8 mouse cellular contexts compared by ENCODE assay signal in genomic region chr4:155901205-155901604, GRCm38 (mm10). TPM values are rescaled to one million over a fixed set of nuclear protein-coding genes. Genes with fewer than 3 reads are reported as not detected.
DNase-seq lines count a peak whose midpoint lies in the region; ATAC-seq and TF ChIP-seq lines count a peak whose summit lies in the region.

No protein-coding gene starts in this region.

- peak; percentile 23 to 55 for DNase-seq in cerebellum, adult 2 months
- DNase-seq in left cerebral cortex, postnatal 14 days (ENCODE audit: low spot score in 2 of 2): peak; percentile 55 to 70
- DNase-seq in left cerebral cortex, adult 9 months (ENCODE audit: low spot score in 2 of 2): no peak
- DNase-seq in midbrain, embryonic 14.5 days: no peak
- DNase-seq in hindbrain, embryonic 11.5 days (ENCODE audit: low spot score): no peak

- no peak overlapping the region for H3K9ac ChIP-seq in heart, embryonic 15.5 days
- H3K9ac ChIP-seq in lung, embryonic 15.5 days: no peak overlapping the region
- H3K9ac ChIP-seq in midbrain, embryonic 14.5 days (replicated peaks; ENCODE audit: low read length): no peak overlapping the region
- H3K9ac ChIP-seq in hindbrain, embryonic 11.5 days (ENCODE audit: low read depth, low read length): no peak overlapping the region

- H3K27ac ChIP-seq in cerebellum, adult 2 months (ENCODE audit: insufficient read depth, low read length): no peak overlapping the region
- no peak overlapping the region for H3K27ac ChIP-seq in heart, embryonic 15.5 days
- H3K27ac ChIP-seq in lung, embryonic 15.5 days: no peak overlapping the region; the same call in 1 of the 2 replicates
- H3K27ac ChIP-seq in midbrain, embryonic 14.5 days (replicated peaks; ENCODE audit: low read depth, low read length): no peak overlapping the region
- H3K27ac ChIP-seq in hindbrain, embryonic 11.5 days (ENCODE audit: low read depth, low read length): no peak overlapping the region

- H3K4me2 ChIP-seq in heart, embryonic 15.5 days: no peak overlapping the region
- no peak overlapping the region for H3K4me2 ChIP-seq in lung, embryonic 15.5 days
- no peak overlapping the region for H3K4me2 ChIP-seq in midbrain, embryonic 14.5 days (ENCODE audit: low read length)
- H3K4me2 ChIP-seq in hindbrain, embryonic 11.5 days (replicated peaks; ENCODE audit: low read depth, low read length): no peak overlapping the region

- peaks cover 26% of the 10 kb centered on the region for H3K4me1 ChIP-seq in cerebellum, adult 2 months (ENCODE audit: control insufficient read depth, insufficient read depth, low read length)
- H3K4me1 ChIP-seq in heart, embryonic 15.5 days (replicated peaks): peaks cover 12% of the 10 kb centered on the region
- 0 out of 2 replicates have a peak, but pooled peaks cover 6% of the 10 kb centered on the region for H3K4me1 ChIP-seq in lung, embryonic 15.5 days
- H3K4me1 ChIP-seq in midbrain, embryonic 14.5 days (ENCODE audit: control insufficient read depth, insufficient read depth, low read length): no peaks in the 10 kb centered on the region
- no peaks in the 10 kb centered on the region for H3K4me1 ChIP-seq in hindbrain, embryonic 11.5 days (replicated peaks; ENCODE audit: control insufficient read depth, insufficient read depth, low read length)

- TF ChIP-seq CTCF in cerebellum, adult 2 months (IDR thresholded peaks at IDR 0.05; ENCODE audit: borderline replicate concordance, insufficient read depth, low read depth, low read length): no peak

- H3K27me3 ChIP-seq in cerebellum, adult 2 months (ENCODE audit: control insufficient read depth, insufficient read depth, low read length): no peaks in the 10 kb centered on the region
- H3K27me3 ChIP-seq in heart, embryonic 15.5 days: no peaks in the 10 kb centered on the region
- H3K27me3 ChIP-seq in lung, embryonic 15.5 days: no peaks in the 10 kb centered on the region
- no peaks in the 10 kb centered on the region for H3K27me3 ChIP-seq in midbrain, embryonic 14.5 days (ENCODE audit: control insufficient read depth, insufficient read depth, low read length)
- H3K27me3 ChIP-seq in hindbrain, embryonic 11.5 days (ENCODE audit: control insufficient read depth, insufficient read depth, low read length): no peaks in the 10 kb centered on the region

- TF ChIP-seq POLR2A in cerebellum, adult 2 months (IDR thresholded peaks at IDR 0.05; ENCODE audit: borderline replicate concordance, insufficient read depth, low read length): no peak

- 7% methylated on average over 3 of the region's 3 CpGs for WGBS in cerebellum, adult 2 months
- WGBS in heart, embryonic 15.5 days: 29% methylated on average over 3 of the region's 3 CpGs
- WGBS in lung, embryonic 15.5 days: 38% methylated on average over 3 of the region's 3 CpGs
- 85% methylated on average over 3 of the region's 3 CpGs for WGBS in midbrain, embryonic 14.5 days
- WGBS in hindbrain, embryonic 11.5 days: 84% methylated on average over 3 of the region's 3 CpGs

- H3K4me3 ChIP-seq in cerebellum, adult 2 months (replicated peaks; ENCODE audit: insufficient read depth, low read depth, low read length): no peak overlapping the region
- no peak overlapping the region for H3K4me3 ChIP-seq in heart, embryonic 15.5 days
- no peak overlapping the region for H3K4me3 ChIP-seq in lung, embryonic 15.5 days
- H3K4me3 ChIP-seq in midbrain, embryonic 14.5 days (replicated peaks; ENCODE audit: low read depth, low read length): no peak overlapping the region
- no peak overlapping the region for H3K4me3 ChIP-seq in hindbrain, embryonic 11.5 days (ENCODE audit: low read depth, low read length)

- no peaks in the 10 kb centered on the region for H3K9me3 ChIP-seq in heart, embryonic 15.5 days (replicated peaks)
- no peaks in the 10 kb centered on the region for H3K9me3 ChIP-seq in lung, embryonic 15.5 days
- no peaks in the 10 kb centered on the region for H3K9me3 ChIP-seq in midbrain, embryonic 14.5 days (ENCODE audit: control insufficient read depth, low read length)
- H3K9me3 ChIP-seq in hindbrain, embryonic 11.5 days (ENCODE audit: control insufficient read depth, low read length): no peaks in the 10 kb centered on the region

- H3K36me3 ChIP-seq in heart, embryonic 15.5 days: peaks cover 45% of the 10 kb centered on the region
- H3K36me3 ChIP-seq in lung, embryonic 15.5 days: peaks cover 62% of the 10 kb centered on the region
- H3K36me3 ChIP-seq in midbrain, embryonic 14.5 days (ENCODE audit: control insufficient read depth, insufficient read depth, low read length): peaks cover 92% of the 10 kb centered on the region
- peaks cover 36% of the 10 kb centered on the region for H3K36me3 ChIP-seq in hindbrain, embryonic 11.5 days (ENCODE audit: control insufficient read depth, insufficient read depth, low read length)

- intact Hi-C loops in left cerebral cortex, postnatal 14 days (cut with DNase I): loop anchor here (2.0 kb wide), 1 partner anchor 42 kb away; the partner anchor contains the start of gene Ube2j2

- no peak for ATAC-seq in cerebellum, adult (ENCODE audit: insufficient number of reproducible peaks, low FRiP score, low TSS enrichment)
- 0 out of 2 replicates have a peak, but pooled peaks have one; percentile 44 for ATAC-seq in heart, embryonic 15.5 days (replicated peaks; ENCODE audit: insufficient number of reproducible peaks, insufficient read depth, low FRiP score, low read depth)
- peak; percentile 63 for ATAC-seq in lung, embryonic 15.5 days (ENCODE audit: borderline replicate concordance, extremely low read depth, low FRiP score, low TSS enrichment)
- ATAC-seq in midbrain, embryonic 14.5 days (ENCODE audit: low FRiP score, low TSS enrichment): no peak
- ATAC-seq in hindbrain, embryonic 11.5 days (ENCODE audit: low FRiP score): no peak

RNA-seq across cellular contexts. Expression of gene Acap3, which starts 9.6 kb away (rescaled TPM):
- 98.5 and 99.2 TPM in 2 replicates for polyA plus RNA-seq in cerebellum, adult 2 months (2012; rRNA removed)
- total RNA-seq in left cerebral cortex, postnatal 14 days (2021): 100 to 1,000 TPM; 139 TPM
- 8.2 and 13.5 TPM in 2 replicates for polyA plus RNA-seq in heart, embryonic 15.5 days (2015; fragmentation: Nextera tagmentation; extraction: Ambion mirVana)
- polyA plus RNA-seq in lung, embryonic 15.5 days (2015; fragmentation: Nextera tagmentation; extraction: Ambion mirVana): 15.1 and 17.7 TPM in 2 replicates
- 76.6 and 84.8 TPM in 2 replicates for polyA plus RNA-seq in midbrain, embryonic 14.5 days (2014; fragmentation: Nextera tagmentation; extraction: Ambion mirVana)
- polyA plus RNA-seq in hindbrain, embryonic 11.5 days (2014; fragmentation: Nextera tagmentation; extraction: Ambion mirVana): 29.0 and 34.7 TPM in 2 replicates

RNA-seq across cellular contexts. Expression of gene Pusl1, which starts 9.6 kb away (rescaled TPM):
- 69.9 and 70.1 TPM in 2 replicates for polyA plus RNA-seq in cerebellum, adult 2 months (2012; rRNA removed)
- total RNA-seq in left cerebral cortex, postnatal 14 days (2021): 10 to 100 TPM; 65.3 to 66.9 TPM
- 28.7 and 32.4 TPM in 2 replicates for polyA plus RNA-seq in heart, embryonic 15.5 days (2015; fragmentation: Nextera tagmentation; extraction: Ambion mirVana)
- 42.9 and 44.9 TPM in 2 replicates for polyA plus RNA-seq in lung, embryonic 15.5 days (2015; fragmentation: Nextera tagmentation; extraction: Ambion mirVana)
- 45.8 and 54.5 TPM in 2 replicates for polyA plus RNA-seq in midbrain, embryonic 14.5 days (2014; fragmentation: Nextera tagmentation; extraction: Ambion mirVana)
- 41.6 and 43.2 TPM in 2 replicates for polyA plus RNA-seq in hindbrain, embryonic 11.5 days (2014; fragmentation: Nextera tagmentation; extraction: Ambion mirVana)

RNA-seq across cellular contexts. Expression of gene Ints11, which starts 31.9 kb away (rescaled TPM):
- 50.1 and 52.2 TPM in 2 replicates for polyA plus RNA-seq in cerebellum, adult 2 months (2012; rRNA removed)
- 10 to 100 TPM; 34.4 to 38.4 TPM for total RNA-seq in left cerebral cortex, postnatal 14 days (2021)
- 27.3 and 41.4 TPM in 2 replicates for polyA plus RNA-seq in heart, embryonic 15.5 days (2015; fragmentation: Nextera tagmentation; extraction: Ambion mirVana)
- polyA plus RNA-seq in lung, embryonic 15.5 days (2015; fragmentation: Nextera tagmentation; extraction: Ambion mirVana): 77.7 and 80.5 TPM in 2 replicates
- 78.2 and 83.2 TPM in 2 replicates for polyA plus RNA-seq in midbrain, embryonic 14.5 days (2014; fragmentation: Nextera tagmentation; extraction: Ambion mirVana)
- 93.1 and 95.4 TPM in 2 replicates for polyA plus RNA-seq in hindbrain, embryonic 11.5 days (2014; fragmentation: Nextera tagmentation; extraction: Ambion mirVana)

RNA-seq across cellular contexts. Expression of gene Cptp, which starts 32.0 kb away (rescaled TPM):
- 40.5 and 45.1 TPM in 2 replicates for polyA plus RNA-seq in cerebellum, adult 2 months (2012; rRNA removed)
- total RNA-seq in left cerebral cortex, postnatal 14 days (2021): 10 to 100 TPM; 28.8 to 29.7 TPM
- 7.8 and 10.3 TPM in 2 replicates for polyA plus RNA-seq in heart, embryonic 15.5 days (2015; fragmentation: Nextera tagmentation; extraction: Ambion mirVana)
- 14.5 and 15.2 TPM in 2 replicates for polyA plus RNA-seq in lung, embryonic 15.5 days (2015; fragmentation: Nextera tagmentation; extraction: Ambion mirVana)
- 24.6 and 31.2 TPM in 2 replicates for polyA plus RNA-seq in midbrain, embryonic 14.5 days (2014; fragmentation: Nextera tagmentation; extraction: Ambion mirVana)
- 19.8 and 22.7 TPM in 2 replicates for polyA plus RNA-seq in hindbrain, embryonic 11.5 days (2014; fragmentation: Nextera tagmentation; extraction: Ambion mirVana)

RNA-seq across cellular contexts. Expression of gene Tas1r3, which starts 38.0 kb away (rescaled TPM):
- polyA plus RNA-seq in cerebellum, adult 2 months (2012; rRNA removed): 0.87 and 1.0 TPM in 2 replicates
- under 1 TPM; 0.20 to 0.27 TPM for total RNA-seq in left cerebral cortex, postnatal 14 days (2021)
- polyA plus RNA-seq in heart, embryonic 15.5 days (2015; fragmentation: Nextera tagmentation; extraction: Ambion mirVana): 0.14 TPM in 2 replicates
- polyA plus RNA-seq in lung, embryonic 15.5 days (2015; fragmentation: Nextera tagmentation; extraction: Ambion mirVana): 0.34 and 0.36 TPM in 2 replicates
- polyA plus RNA-seq in midbrain, embryonic 14.5 days (2014; fragmentation: Nextera tagmentation; extraction: Ambion mirVana): 0.31 and 0.57 TPM in 2 replicates
- 0.46 TPM in 2 replicates for polyA plus RNA-seq in hindbrain, embryonic 11.5 days (2014; fragmentation: Nextera tagmentation; extraction: Ambion mirVana)

Comparison
In these comparisons a context has a peak if more than half of its experiments do, and no peak if none do; other contexts are left out.
1. DNase-seq: peak in cerebellum, adult 2 months (2 of 2) and left cerebral cortex, postnatal 14 days (2 of 2); none in left cerebral cortex, adult 9 months (0 of 2), midbrain, embryonic 14.5 days (single experiment) and hindbrain, embryonic 11.5 days (single experiment).
2. ATAC-seq: peak in heart, embryonic 15.5 days (single experiment) and lung, embryonic 15.5 days (single experiment); none in cerebellum, adult (single experiment), midbrain, embryonic 14.5 days (single experiment) and hindbrain, embryonic 11.5 days (single experiment).